Mouse (Mus musculus): ENCODE measurements around the gene Kcnc3.
A peak's percentile ranks its signal among the peaks of the same experiment; 100 is the strongest.

Kcnc3 gene

GRCm38 (mm10) chr7:44590402-44591347, at the start of gene Kcnc3:
Gene Kcnc3 (plus strand): TSS chr7:44590664.
- peak; percentile 93 to 96 for DNase-seq

DNA sequence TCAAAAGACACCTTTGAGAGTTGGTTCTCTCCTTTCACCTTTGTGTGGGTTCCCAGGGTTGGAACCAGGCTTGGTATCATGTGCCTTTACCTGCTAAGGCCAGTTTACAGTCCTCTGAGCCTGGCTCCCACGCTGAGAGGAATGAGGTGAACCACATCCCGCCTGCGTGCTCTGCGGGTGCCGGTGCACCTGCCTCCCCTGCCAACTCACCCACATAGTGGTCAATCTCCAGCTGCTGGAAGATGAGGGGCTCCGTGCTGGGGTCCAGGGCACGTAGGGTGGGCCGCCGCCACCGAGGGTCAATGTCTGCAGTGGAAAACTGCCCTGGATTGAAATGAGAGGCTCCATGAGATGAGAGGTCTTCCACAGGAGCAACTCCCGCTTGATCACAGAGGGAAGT, 47.9 kb upstream of the Kcnc3 start:
- no peak for DNase-seq

- DNase-seq, result no peak
These were observed 47.4 kb upstream of the Kcnc3 start for GRCm38 (mm10) chr7:44543071-44543470.

GRCm38 (mm10) chr7:44546274-44546673, 44.2 kb upstream of the Kcnc3 start:
- DNase-seq, result no peak

DNA sequence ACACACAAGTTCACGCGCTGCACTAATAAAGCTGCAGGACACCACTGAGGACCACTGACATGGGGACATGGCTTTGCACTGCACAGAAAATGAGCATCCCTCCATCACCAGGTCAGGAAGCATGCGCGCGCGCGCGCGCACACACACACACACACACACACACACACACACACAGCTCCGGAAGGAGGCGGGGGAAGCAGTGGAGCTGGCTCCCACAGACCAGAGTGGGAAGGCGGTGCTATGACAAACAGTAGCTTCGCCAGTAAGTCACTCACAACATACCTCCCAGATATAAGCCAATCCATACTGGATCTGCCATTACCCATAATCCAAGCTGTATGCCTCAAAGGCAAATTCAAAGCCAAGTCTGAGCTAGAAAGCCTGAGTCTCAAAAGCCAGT, 43.4 kb upstream of the Kcnc3 start:
- no peak for DNase-seq

DNA sequence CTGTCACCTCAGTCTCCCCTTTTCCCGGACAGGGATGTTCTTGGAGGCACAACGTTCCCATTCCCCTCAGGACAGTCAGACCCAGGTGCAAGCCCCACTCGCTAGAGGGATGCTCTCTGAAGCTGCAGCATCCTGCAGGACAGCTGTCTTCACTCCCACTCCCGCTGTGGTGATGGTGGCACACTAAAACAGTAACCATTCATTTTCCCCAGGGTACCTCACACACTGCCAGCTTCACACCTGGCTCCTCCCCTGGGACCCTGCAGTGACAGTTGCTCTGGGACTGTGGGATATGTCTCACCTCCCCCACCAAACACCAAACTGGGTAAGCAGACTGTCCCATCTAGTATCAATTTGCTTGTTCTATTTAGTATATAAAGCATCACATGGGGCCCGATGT, 42.7 kb upstream of the Kcnc3 start:
- no peak for DNase-seq

DNA sequence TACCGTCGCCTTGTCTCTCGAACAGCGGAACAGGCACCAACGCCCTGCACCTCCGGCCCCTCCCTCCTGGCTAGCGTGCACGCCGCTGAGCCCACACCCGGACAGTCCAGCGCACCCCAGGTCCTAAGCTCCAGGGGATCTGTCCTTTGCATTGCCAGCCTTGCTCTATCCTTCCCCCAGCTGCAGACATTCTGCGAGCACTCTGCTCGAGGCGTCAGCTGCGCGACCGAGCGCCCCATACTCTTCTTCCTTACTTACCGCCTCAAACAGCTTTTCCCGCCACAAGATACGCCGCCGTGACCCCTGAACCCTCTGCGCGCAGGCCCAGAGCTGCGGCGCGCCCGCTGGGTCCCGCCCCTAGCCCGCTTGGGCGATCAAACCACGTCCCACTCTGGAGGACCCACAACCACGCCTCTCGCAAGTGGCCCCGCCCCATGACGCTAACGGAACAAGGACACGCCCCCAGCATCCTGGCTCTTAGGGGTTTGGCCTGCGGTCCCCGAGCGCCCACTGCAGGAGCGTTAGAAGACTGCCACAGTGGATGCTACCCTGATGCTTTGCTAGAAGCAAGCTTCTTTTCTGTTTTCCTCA, 41.9 kb upstream of the Kcnc3 start, which contains the start of gene Pold1:
Pold1 (minus strand) TSS at position 353 of the 591 bp plus-strand sequence.
- peak; percentile 99 for DNase-seq

DNA sequence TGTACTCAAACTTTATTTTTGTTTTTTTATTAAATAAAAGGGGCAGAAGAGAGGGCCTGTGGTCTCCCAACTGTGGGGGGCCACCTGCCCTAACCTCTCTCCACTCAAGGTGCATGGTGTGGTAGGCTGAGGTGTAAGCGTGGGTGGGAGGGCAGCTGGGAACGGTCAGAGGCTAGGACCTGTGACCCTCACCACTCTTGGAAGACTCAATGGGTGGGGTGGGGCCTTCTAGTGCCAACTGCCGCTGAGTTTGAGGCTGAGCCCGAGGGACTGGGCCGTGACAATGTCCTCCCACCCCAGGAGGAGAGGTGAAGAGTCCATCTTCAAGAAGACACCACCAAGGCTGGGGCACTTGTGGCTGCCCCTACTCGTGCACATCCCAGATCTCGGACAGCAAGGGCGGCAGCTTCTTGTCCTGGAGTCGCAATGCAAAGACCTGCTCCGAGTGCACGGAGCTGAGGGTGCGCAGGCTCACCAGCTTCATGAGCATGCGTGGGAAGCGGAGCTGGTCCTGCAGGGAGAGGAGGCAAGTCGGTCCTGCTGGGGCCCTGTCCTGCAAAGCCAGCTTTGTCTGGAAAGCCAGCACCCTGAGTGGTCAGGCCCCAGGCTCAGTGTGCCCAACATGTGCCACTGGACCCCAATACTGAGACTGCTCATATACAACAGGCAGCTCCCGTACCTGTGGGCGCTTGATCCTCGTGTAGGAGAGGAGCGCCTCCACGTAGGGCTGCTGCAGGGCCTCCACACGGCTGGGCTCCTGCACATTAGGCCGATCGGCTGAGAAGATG, 40.6 kb upstream of the Kcnc3 start:
- no peak for DNase-seq

GRCm38 (mm10) chr7:44550409-44550678, 40.1 kb upstream of the Kcnc3 start:
- no peak for DNase-seq

DNA sequence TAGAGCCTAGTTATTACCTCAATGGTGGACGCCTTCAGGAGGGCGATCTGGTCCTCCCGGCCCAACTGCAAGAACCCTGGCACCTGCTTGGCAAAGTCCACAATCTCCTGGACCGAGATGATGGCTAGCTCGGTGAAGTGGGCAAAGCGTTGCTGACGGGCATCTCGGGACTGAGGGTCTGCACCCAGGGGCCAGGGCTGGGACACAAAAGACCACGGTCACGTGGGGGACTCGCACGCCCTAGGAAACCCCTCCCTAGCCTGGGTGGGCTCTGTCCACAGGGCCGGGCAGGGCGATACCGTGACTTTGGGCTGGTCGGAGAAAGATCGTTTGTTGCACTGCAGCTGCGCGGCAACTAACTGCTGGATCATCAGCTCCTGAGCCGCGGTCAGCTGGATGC, 39.2 kb upstream of the Kcnc3 start:
- DNase-seq, result no peak

DNA sequence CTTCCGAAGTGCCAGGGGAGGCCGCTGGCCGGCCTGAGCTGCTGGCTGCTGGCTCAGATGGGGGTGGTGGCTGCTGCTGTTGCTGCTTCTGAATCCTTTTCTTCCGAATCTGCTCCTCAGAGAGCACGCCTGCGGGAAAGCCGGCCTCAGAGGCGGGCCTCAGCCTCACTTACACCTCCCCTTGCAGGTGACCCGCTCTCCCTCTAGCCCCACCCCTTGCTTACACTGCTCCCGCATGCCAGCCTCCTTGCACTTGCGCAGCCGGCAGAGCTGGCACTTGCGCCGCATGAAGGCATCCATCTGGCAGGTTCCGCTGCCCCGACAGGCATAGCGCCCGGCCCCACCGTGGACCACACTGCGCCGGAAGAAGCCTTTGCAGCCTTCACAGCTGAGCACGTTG, 38.7 kb upstream of the Kcnc3 start:
- DNase-seq, result no peak

DNA sequence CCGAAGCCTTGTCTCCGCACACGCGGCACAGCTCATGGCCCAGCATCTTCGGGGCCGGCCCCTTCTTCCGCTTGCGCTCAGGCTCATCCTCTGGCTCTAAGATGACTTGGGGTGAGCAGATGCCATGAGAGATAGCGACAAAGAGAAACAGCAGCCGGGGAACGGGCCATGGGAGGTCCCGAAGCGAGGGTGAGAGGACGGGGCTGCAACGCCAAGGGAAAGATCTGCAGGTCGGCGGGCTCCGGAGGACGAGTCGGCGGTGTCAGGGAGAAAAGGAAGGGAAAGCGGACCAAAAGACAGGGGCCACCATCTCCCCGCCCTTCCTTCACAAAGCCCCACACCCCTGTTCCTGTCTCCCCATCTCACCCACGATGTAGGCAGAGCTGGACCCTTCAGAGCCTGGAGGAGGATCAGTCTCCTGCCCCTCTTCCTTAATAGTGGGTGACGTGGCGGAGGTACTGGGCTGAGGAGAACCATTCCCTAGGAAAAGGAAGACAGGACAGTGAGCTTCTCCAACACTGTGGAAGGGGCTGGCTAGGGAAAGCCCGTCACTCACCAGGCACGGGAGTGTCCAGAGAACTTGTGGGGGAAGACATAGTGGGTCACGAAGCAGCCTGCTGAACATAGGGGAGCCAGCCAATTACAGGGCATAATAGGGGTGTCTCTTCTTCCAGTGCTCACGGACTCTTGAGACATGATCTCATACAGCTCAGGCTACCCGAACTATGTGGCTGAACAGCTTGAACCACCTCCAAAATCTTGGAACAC, 38.1 kb upstream of the Kcnc3 start:
- no peak for DNase-seq

GRCm38 (mm10) chr7:44553196-44553764, 37.2 kb upstream of the Kcnc3 start:
- DNase-seq, result peak in 1 of 2 experiments; percentile 61

- peak; percentile 94 for DNase-seq
These were observed 36.6 kb upstream of the Kcnc3 start, which contains the start of gene Nr1h2 for GRCm38 (mm10) chr7:44553826-44554225. Gene Nr1h2 (minus strand): TSS chr7:44553951.

DNA sequence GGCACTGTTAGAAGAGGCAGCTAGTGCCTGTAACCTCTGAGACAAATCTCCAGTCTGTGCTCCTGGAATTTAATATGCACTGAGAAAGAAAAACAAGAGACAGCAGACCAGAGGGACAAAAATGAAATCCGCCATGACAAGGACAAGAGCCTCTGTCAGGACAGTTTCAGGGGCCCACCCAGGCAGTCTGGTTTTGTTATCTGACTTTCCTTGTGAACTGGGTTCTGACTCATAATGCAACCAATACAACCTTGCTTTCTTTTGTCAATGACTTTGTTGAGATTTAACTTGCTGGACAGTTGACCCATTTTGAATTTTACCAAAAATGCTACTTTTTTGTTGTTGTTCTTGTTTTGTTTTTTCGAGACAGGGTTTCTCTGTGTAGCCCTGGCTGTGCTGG, 32.8 kb upstream of the Kcnc3 start:
- DNase-seq, result no peak

GRCm38 (mm10) chr7:44560435-44561400, 29.7 kb upstream of the Kcnc3 start:
- DNase-seq, result peak; percentile 87 to 90

DNA sequence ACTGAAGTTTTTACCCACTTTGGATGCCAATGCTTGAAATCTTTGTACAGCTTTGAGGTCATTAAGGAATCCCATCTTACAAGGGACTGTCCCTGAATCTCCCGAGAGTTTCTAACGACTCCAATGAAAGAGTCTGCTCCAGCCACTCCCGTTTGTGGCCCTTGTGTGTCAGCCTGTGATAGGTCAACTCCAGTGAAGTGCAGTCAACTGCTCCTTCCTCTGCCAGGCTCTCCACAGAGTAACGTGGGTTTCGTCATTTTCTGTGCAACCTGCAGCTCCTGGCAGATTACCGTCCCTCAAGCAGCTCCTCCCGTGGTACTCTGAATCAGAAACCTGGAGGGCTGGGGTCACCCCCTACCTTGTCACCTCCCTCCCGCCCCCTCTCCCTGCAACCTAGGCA, 27.2 kb upstream of the Kcnc3 start:
- no peak for DNase-seq

DNA sequence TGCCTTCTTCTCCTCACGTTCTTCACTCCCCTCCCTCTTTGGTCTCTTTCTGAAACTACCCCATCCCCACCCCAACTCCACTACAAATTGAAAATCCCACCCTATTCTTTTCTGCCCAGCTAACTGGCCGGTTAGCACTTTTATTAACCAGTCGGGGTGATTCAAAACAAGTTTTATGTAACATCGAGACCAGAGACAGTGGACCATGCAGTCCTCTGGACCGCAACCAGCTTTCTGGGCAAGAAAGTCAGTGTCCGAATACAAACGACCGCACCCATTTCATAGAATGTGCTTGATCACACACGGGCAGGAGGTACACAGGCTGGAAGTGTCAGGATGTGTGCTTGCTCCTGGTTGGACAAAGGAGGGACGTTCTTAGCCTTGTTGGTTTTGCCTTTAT, 26.0 kb upstream of the Kcnc3 start:
- no peak for DNase-seq

- DNase-seq, result no peak
These were observed 25.1 kb upstream of the Kcnc3 start for GRCm38 (mm10) chr7:44565414-44565813.

GRCm38 (mm10) chr7:44568803-44569202, 21.7 kb upstream of the Kcnc3 start:
- DNase-seq, result no peak

DNA sequence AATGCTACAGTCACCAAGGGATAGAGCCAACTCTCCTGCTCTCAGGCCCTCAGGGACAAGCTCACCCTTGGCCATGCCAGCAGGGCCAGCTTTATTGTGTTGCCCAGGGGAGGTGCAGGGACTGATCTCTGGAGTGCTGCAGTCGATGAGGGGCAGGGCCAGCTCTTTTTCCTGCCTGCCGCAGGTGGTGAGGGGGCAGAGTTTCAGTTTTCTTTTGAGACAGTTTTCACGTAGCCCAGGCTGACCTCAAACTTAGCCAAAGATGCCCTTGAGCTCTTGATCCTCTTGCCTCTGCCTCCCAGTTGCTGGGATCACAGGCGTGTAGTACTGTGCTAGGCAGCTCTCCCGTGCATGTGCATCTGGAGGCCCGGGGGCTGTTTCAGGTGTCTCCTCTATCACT, 19.5 kb upstream of the Kcnc3 start:
- no peak for DNase-seq
